Mouse (Mus musculus) lung, postnatal 4 days (tissue): ENCODE measurements at regions not wholly inside any gene's neighbourhood (a gene's known extent, or its start where the extent isn't known, plus 50 kb on each side); places are given as distances from the start of the nearest gene placed in this dataset.

ENCODE experiments used
- DNase-seq, 2 experiments: peaks; one replicate each; pipeline ENCODE4 v3.0.0; 2021

- no peak for DNase-seq
Observed at GRCm38 (mm10) chr5:100981849-100982572, 136.5 kb downstream of the Gpat3 start.

GRCm38 (mm10) chr5:100976736-100977135 is 131.2 kb downstream of the Gpat3 start:
- no peak for DNase-seq

GRCm38 (mm10) chr5:100951210-100951609 is 105.7 kb downstream of the Gpat3 start:
- DNase-seq: no peak
